Mouse (Mus musculus): ENCODE measurements around the gene Gm21708.
"Not testable (repeated sequence)": the region's sequence is repeated elsewhere in the genome, so short reads cannot be mapped to it uniquely, and the experiment has no call there.

The Gm21708 gene

GRCm38 (mm10) chrY:3410067-3410466, at the start of gene Gm21708, which contains the start of gene Gm21704:
Gene Gm21708, minus strand, starts transcription at chrY:3410167.
Gene Gm21704, minus strand, starts transcription at chrY:3410167.
- DNase-seq (ENCODE audit: low read depth, low spot score), result not testable (repeated sequence)

All from 3T3-L1 (cell line).